Mouse (Mus musculus) right cerebral cortex, postnatal 10 days (tissue): ENCODE data around the gene Dcpp2.
"Not testable (repeated sequence)": the region's sequence is repeated elsewhere in the genome, so short reads cannot be mapped to it uniquely, and the experiment has no call there.

Experiments used
- DNase-seq, 2 experiments: peaks; one replicate each; pipeline ENCODE4 v3.0.0; 2021; ENCODE audit warnings: low spot score in 2 of 2

Dcpp2 gene

DNA sequence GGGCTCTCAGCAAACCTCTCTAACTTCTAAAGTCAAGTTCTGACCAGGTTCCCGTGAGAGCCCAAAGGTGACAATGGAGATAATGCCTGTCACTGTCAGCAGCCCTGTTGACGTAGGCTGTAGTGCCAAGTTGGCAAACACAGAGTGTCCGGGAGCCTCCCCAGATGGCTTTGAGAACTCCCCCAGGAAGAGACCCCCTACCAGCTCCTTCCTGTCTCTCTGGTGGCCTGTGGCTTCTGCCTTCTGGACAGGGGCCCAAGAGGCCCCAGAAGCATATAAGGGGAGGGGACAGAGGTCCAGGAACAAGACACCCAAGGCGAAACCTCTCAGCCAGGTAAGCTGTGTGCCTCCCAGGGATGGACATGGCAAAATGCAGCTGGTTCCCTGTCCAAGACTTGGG is at the start of gene Dcpp2, which contains the start of gene Dcpp1:
Gene Dcpp2, plus strand, starts transcription at position 305 of the 400 bp plus-strand sequence.
Gene Dcpp1, plus strand, starts transcription at position 301 of the 400 bp plus-strand sequence.
- DNase-seq = not testable (repeated sequence)

DNA sequence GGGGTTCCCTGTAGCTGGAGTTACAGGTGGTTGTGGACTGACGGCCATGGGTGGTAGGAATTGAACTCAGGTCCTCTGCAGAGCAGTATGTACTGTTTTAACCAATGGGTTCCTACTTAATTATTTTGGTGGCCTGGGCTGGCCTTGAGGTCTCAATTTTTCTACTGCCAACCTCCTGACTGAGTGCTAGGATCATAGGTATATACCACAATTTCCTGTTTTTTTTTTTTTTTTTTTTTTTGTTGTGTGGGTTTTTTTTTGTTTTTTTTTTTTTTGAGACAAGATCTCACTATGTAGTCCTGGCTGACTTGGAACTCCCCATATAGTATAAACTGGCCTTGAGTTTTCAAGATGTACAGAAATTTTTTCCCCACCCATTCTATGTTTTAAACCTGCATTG is 49.5 kb upstream of the Dcpp2 start:
- no peak for DNase-seq

DNA sequence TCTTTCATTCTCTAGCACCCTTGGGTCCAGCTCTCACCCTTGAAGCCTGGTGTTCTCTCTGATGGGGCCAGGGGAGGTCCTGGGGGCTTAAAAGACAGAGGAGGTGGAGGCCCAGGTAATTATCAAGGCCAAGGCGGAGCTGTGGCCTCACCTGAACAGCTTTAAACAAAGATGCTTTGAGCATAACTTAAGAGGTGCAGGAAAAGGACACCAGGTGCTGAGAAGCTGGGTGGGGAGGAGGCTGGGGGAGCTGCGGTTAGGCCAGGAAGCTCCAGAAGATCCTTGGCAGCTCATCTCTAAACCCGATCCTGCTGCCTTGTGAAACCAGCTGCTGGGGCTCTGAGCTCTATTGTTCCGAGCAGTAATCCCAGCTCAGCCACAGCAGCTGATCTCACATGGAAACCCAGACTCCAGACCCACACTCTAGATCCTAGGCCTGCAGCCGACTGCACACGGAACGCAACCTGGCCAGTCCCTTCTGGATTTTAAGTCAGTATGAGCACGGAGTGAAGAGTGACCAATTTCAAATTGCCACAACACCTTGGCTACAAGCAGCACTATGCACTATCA is 44.6 kb upstream of the Dcpp2 start, which contains the start of gene Prss33:
Gene Prss33, minus strand, starts transcription at position 51 of the 570 bp plus-strand sequence.
- no peak for DNase-seq

DNA sequence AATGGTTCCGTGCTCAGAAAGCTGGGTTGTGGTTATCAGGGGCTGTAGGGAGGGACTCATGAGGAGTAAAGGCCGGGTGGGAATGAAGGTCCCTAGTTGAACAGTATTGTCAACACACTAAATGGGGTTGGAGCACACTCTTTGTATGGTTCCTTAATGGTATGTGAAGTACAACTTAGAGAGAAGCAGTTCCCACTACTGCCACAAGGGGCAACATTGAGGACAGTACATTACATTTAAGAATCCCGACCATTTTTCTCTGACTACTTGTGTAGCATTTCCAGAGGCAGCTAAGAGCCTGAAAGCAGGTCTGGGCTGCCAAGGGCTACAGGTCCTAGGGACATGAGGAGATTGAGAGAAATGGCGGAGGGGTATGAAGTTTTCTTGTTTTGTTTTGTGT is 39.5 kb upstream of the Dcpp2 start:
- peak; percentile 63 to 72 for DNase-seq

DNA sequence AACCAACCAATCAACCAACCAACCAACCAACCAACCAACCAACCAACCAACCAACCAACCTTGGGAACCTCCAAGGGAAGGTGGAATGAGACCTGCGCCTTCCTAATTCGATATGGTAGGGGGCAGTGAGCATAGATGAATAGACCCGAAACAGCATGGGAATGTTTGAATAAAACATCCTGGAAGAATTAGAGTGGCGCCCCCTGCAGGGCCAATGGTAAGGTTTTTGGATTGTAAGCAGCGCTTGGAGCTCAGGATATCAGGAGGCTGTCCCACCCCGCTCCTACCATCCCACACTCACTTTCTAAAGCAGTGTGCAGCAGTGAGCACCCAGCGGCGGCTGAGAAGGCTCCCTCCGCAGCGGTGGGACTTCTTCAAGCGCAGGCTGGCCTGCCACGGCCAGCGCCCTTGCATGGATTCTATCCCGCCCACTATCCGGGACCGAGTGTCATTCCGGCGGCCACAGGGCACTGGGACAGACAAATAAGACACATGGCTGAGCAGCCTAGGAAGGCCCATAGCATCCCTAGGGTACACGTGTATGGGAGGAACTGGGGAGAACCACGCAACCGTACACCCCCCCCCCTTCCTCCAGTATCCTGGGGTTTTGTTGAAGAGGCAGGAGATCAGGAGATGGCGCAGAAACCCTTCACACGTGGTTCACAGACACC is 37.4 kb upstream of the Dcpp2 start:
- no peak for DNase-seq

DNA sequence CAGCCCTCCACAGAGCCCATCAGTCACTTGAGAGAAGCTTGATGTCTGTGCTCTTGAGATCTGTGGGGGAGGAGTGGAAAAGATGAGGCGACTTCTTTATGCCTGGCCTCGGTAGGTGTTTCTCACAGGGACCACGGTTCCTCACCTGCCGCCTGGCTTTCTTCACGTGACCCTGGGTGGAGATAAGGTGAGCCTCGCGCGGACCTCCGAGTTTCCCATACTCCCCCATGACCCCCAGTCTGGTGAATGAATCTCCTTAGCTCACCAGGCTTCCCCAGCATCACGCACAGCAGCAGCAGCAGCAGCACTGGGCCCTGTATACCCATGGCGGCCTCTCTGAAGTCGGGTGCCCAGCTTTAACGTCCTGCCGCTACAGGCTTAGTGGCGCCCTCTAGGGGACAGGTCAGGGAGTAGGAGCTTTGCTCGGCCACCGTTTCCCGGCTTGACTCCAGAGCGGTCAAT is 36.8 kb upstream of the Dcpp2 start, which contains the start of the genes Prss32 and Prss41:
Gene Prss32, plus strand, starts transcription at position 44 of the 462 bp plus-strand sequence.
Gene Prss41, minus strand, starts transcription at position 361 of the 462 bp plus-strand sequence.
- peak; percentile 37 to 54 for DNase-seq

DNA sequence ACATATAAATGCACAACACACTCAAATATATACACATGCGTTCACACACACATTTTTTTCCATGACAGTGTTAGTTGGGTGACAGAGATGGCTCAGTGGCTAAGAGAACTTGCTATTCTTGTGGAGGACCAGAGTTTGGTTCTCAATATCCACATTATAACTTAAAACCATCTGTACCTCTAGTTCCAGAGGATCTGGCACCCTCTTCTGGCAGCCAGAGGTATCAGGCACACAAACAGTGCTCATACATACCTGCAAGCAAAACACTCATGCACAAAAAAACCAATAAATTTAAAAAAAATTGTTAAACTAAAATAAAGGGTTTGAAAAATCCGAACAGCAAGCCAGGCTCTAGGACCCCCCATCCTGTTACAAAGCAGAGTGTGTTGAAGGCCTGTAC is 30.7 kb upstream of the Dcpp2 start:
- no peak for DNase-seq

DNA sequence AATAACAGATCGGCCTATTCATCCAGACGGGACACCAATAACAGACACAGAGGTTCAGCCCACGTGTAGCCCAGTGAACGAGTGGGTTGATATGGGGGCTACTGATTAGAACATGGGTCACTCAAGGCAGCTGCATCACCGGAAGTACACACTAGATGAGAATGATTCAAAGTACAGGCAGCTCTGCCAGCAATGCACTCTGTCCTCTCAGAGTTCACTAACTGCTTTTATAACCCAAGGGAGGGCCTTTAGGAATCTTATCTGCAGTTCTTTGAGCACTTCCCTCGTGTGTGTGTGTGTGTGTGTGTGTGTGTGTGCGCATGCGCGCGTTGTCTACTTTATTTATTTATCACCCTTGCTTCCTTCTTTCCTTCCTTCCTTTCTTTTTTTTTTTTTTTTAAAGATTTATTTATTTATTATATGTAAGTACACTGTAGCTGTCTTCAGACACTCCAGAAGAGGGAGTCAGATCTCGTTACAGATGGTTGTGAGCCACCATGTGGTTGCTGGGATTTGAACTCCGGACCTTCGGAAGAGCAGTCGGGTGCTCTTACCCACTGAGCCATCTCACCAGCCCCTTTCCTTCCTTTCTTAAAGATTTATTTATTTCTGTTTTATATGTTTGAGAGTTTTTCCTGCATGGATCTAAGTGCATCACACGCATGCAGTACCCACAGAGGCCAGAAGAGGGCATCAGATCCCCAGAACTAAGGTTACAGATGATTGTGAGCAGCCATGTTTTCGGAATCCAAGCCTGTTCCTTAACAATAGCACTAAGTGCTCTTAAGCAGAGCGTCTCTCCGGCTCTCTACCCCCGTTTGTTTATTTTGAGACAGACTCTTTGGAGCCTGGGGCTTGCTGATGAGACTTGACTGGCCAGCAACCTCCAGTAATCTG is 29.6 kb upstream of the Dcpp2 start:
- DNase-seq = peak; percentile 67 to 74

DNA sequence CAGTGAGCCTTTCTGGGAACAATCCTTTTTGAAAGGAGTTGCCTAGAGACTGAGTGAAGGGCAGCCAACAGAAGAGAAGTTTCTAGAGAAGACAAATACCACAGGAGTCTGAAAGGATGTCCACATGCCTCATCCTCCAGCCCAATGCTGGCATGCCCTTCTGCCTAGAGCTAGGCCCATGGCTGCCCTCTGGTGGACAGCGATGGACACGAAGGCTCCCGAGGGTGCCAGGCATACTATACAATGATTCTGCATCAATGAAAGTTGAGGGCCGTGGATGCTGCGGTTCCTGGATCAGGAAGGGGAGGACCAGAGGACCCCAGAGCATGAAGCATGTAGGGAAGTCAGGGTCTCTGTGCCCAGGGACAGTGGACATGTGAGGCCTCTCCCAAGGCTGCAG is 27.4 kb upstream of the Dcpp2 start:
- DNase-seq = peak in 1 of 2 experiments; percentile 60

DNA sequence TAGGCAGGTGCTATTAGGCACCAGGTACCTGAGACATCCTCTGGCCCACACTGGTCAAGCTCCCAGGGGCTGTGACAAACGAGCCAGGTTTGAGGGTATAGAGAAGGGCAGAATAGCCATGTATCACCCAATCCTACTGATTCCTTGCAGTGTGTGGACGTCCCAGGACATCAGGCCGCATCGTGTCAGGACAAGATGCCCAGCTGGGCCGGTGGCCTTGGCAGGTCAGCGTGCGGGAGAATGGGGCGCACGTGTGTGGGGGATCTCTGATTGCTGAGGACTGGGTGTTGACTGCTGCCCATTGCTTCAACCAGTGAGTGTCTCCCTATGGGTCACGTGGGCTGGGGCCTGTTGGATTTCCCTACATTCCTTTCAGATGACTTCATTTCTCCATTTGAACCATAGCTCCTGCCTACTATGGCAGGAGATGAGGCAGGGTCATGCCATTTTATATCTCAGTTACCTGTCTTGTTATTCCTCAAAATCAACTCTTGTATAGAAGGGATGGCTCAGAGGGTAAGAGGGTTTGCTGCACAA is 26.4 kb upstream of the Dcpp2 start:
- no peak for DNase-seq

DNA sequence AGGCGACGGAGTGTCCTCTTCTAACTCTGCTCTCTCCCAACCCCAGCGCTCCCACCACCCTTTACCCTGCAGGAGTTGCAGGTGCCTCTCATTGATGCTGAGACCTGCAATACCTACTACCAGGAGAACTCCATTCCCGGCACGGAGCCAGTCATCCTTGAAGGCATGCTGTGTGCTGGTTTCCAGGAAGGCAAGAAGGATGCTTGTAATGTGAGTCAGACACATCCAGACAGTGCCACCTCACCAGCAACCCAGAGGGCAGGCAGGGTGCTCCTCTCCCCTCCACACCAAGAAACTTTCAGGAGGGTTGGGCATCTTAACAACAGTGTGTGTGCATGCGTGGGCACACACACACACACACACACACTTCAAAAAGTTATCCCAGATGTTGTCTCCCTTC is 23.5 kb upstream of the Dcpp2 start:
- no peak for DNase-seq

DNA sequence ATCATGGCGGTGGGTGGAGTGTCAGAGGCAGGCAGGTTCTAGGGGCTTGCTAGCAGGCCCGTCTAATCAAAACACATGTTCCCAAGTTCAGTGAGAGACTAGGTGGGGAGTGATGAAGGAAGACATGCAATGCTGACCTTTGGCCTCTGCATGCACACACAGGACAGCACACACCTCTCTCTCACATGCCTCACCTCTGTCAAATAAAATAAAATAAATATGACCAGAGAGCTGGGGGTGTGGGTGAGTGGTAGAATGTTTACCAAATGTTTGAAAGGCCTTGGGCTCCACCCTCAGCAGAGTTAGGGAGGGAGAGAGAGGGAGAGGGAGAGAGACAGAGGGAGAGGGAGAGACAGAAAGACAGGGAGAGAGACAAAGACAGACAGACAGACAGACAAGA is 22.8 kb upstream of the Dcpp2 start:
- no peak for DNase-seq

DNA sequence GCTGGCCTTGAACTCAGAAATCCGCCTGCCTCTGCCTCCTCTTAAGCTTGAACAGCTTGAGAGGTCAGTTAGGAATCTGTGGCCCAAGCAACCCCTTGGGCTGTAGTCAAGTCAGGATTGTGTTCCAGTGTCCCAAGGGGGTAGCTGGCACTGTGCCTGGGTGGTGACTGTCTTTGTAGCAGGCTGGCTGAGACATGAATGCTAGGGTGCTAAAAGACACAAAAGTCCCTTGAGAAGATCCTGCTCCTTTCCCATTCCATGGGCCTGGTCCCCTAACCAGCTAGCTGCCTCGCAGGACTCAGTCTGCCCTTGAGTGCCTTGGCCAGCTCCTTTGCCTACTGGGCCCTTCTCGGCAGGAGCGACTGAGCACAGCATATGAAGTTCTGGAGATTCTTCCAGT is 17.8 kb upstream of the Dcpp2 start:
- no peak for DNase-seq

DNA sequence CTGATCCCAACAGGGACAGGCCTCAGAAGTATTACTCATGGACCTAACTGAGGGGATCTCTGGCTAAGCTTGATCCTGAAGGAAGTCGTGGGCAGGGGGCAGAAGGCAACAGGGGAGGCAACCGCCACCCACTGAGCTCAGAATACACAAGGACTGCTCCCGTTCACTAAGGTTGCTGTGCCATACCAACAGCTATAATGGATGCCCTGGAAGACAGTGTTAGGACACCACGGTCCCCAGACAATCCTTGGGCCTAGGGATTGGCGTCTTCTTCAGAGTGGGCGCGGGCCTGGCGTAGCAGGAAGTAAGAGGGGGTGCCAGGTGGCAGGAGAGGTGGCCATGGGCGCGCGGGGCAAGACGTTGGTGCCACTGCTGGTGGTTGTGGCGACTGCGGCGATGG is 12.9 kb upstream of the Dcpp2 start, which contains the start of gene Prss21:
Gene Prss21, plus strand, starts transcription at position 301 of the 400 bp plus-strand sequence.
- DNase-seq = no peak

DNA sequence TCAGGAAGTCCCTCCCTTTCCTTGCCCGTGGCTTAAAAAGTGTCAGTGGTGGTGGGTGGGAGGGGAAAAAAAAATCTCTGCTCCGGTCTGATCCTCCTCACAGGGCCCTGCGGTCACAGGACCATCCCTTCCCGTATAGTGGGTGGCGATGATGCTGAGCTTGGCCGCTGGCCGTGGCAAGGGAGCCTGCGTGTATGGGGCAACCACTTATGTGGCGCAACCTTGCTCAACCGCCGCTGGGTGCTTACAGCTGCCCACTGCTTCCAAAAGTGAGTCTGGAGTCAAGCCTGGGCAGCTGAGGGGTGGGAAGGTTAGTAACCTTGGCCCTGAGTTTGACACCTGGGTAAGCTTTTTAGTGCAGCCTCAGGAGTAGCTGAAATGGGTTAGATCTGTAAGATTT is 12.2 kb upstream of the Dcpp2 start:
- DNase-seq = no peak

DNA sequence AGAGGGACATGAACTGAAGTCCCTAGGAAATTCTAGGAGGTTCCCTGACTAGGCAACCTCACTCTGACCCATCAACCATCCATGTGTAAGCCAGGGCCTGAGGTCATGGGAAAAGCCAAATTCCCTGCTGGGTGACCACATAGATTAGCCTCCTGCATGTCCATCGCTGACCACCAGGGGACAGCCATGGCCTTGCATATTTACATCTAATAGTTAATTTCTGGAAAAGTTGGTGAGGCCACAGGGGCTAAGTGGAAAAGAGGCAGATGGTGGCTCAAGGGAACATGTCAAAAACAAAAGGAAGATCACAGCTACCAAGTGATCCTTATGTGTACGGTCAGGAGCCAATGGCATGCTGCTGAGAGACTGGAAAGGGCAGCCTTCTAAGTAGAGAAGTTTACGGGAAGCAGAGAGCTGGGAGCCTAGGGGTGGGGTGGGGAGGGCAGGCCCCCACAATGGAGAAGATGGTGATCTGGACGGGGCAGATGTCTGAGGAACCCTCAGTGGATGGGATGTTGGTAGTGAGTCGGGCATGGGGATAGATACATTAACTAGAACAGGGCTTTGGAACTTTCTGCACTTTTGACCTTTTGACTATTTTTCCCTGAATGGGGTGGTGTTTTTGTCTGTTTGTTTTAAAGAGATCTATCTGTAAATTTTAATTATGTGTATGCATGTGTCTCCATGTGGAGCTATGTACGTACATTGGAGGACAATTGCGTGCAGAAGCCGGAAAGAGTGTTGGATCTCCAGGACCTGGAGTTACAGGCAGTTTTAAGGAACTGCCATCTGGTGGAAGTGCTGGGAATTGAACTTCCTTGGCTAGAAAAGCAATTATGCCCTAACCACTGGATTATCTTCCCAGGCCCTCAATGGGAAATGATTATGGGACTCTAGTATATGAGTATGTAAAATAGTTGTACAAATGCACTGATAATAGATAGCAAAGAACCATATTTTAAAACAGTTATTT is 6.5 kb upstream of the Dcpp2 start:
- peak in 1 of 2 experiments; percentile 47 for DNase-seq

DNA sequence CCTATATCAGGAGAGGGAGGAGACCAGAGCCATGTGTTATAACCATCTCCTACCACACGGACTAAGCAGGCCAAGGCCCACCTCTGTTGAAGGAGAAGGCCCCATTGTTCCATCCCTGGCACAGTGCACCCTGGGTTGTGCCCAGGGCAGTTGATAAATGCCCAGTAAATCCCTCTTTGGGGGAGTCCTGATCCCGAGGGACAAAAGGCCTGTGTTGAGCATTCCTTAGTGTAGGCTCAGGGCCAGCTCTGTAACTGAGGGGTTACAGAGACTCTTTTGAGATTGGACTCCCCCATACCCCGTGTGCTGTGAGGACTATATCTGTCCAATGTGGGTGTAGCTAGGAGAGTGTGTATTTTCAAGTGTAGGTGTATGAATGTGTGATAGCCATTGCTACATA is 3.9 kb upstream of the Dcpp2 start:
- DNase-seq = peak; percentile 68 to 69

DNA sequence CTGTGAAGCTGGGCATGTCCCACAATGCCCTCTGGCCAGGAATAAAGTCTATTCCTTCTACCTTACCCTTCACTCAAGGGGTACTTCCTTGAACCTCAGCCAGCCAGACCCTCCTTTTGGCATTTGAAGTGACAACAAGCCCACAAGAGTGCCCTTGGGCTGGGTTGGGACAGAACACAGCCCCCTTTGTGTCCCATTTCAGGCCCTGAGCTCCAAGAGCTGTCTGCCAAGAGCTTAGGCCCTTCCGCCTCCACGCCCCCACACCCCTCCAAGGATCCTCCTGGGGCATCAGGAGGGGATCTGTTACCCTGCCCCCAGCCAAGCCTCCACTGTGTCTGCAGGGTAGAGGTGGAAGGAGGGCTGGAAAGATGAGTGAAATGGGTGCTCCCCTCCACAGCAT is 3.5 kb upstream of the Dcpp2 start:
- peak; percentile 43 to 58 for DNase-seq

DNA sequence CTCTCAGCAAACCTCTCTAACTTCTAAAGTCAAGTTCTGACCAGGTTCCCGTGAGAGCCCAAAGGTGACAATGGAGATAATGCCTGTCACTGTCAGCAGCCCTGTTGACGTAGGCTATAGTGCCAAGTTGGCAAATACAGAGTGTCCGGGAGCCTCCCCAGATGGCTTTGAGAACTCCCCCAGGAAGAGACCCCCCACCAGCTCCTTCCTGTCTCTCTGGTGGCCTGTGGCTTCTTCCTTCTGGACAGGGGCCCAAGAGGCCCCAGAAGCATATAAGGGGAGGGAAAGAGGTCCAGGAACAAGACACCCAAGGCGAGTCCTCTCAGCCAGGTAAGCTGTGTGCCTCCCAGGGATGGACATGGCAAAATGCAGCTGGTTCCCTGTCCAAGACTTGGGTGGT is 36.5 kb downstream of the Dcpp2 start, which contains the start of gene Dcpp3:
Gene Dcpp3, plus strand, starts transcription at position 301 of the 400 bp plus-strand sequence.
- not testable (repeated sequence) for DNase-seq

DNA sequence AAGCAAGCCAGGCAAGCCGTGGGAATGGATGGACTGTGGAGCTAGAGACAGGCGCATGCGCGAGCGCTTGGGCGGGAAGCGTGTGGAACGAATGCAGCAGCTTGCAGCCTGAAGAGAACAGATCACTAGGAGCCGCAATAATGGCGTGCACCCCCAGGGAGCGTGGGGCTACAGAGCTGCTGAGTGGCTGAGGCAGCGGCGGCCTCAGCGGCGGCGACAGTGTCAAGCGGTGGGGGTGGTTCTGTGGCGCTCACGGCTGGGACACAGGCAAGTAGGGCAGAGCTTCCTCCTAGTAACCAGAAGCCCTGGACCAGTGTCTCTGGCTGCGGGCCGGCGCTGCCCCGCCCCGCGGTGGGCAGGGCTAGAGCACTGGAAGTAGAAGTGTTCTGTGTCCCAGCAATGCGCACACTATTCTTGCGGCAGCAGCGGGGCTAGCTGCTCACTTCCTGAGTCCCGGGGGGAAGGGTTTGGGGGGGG is 43.9 kb downstream of the Dcpp2 start:
- peak; percentile 93 for DNase-seq
